Mouse (Mus musculus) megakaryocyte, adult 5-6 weeks (primary cell): ENCODE data around the gene Ccdc157. TPM values are rescaled to one million over a fixed set of nuclear protein-coding genes. Genes with fewer than 3 reads are reported as not detected.
"Not testable (repeated sequence)": the region's sequence is repeated elsewhere in the genome, so short reads cannot be mapped to it uniquely, and the experiment has no call there.

Experiments used
- ATAC-seq: 2 replicates; pipeline ENCODE4 v1.8.0; 2016; ENCODE audit warnings: mild to moderate bottlenecking, inconsistent platforms; ENCODE audit not compliant: poor library complexity, severe bottlenecking
- total RNA-seq, 2 experiments: library from RNA; stranded (forward) in 1 of 2; stranded (reverse) in 1 of 2; fragments of 153-499, 151-499 nt in 1 of 2; fragments of 221-1000, 200-1000 nt in 1 of 2; gene quantifications; 2 replicates each; pipeline versions ENCODE4 v1.2.3 to v1.2.4; 2015 to 2017

Ccdc157 gene
- total RNA-seq, 2 experiments from 2014 or later = 0.44 TPM; not detected in 1

- no peak for ATAC-seq
Measured at GRCm38 (mm10) chr11:4108691-4109090, 51.4 kb downstream of the Ccdc157 start.

- ATAC-seq = not testable (repeated sequence)
Measured at GRCm38 (mm10) chr11:4107901-4108300, 52.2 kb downstream of the Ccdc157 start.

GRCm38 (mm10) chr11:4105444-4105843 lies 54.6 kb downstream of the Ccdc157 start:
- no peak for ATAC-seq

- ATAC-seq = no peak
Measured at GRCm38 (mm10) chr11:4104989-4105388, 55.1 kb downstream of the Ccdc157 start.

GRCm38 (mm10) chr11:4103522-4103921 lies 56.6 kb downstream of the Ccdc157 start:
- ATAC-seq = no peak

GRCm38 (mm10) chr11:4101851-4102250 lies 58.2 kb downstream of the Ccdc157 start:
- no peak for ATAC-seq

GRCm38 (mm10) chr11:4099447-4099846 lies 60.6 kb downstream of the Ccdc157 start:
- no peak for ATAC-seq

GRCm38 (mm10) chr11:4098816-4099215 lies 61.3 kb downstream of the Ccdc157 start:
- no peak for ATAC-seq

- ATAC-seq = no peak
Measured at GRCm38 (mm10) chr11:4098120-4098519, 62.0 kb downstream of the Ccdc157 start.

- ATAC-seq = no peak
Measured at GRCm38 (mm10) chr11:4097091-4097621, 62.9 kb downstream of the Ccdc157 start.

GRCm38 (mm10) chr11:4096054-4096984 lies 63.8 kb downstream of the Ccdc157 start:
- peak; percentile 94 for ATAC-seq

- ATAC-seq = peak; percentile 23
Measured at GRCm38 (mm10) chr11:4095171-4096053, 64.7 kb downstream of the Ccdc157 start, which contains the start of gene Mtfp1. Gene Mtfp1 (minus strand): TSS chr11:4095445.

GRCm38 (mm10) chr11:4094378-4095170 lies 65.5 kb downstream of the Ccdc157 start:
- 0 out of 2 replicates have a peak, but pooled peaks have one; percentile 17 for ATAC-seq

- no peak for ATAC-seq
Measured at GRCm38 (mm10) chr11:4093459-4094377, 66.4 kb downstream of the Ccdc157 start.

Other genes with a start within 250 kb of the Ccdc157 start
- 4.0 and 4.1 TPM in 2 replicates for gene Slc35e4, start 245.6 kb downstream of the Ccdc157 start, total RNA-seq (2015)
- gene Slc35e4, start 245.6 kb downstream of the Ccdc157 start, total RNA-seq (2017) = 7.4 and 7.9 TPM in 2 replicates
- gene Tcn2, start 228.1 kb downstream of the Ccdc157 start, total RNA-seq (2015) = 108 and 109 TPM in 2 replicates
- gene Tcn2, start 228.1 kb downstream of the Ccdc157 start, total RNA-seq (2017) = 57.0 and 66.9 TPM in 2 replicates
- 28.5 and 31.1 TPM in 2 replicates for gene Pes1, start 196.3 kb downstream of the Ccdc157 start, total RNA-seq (2015)
- 60.7 and 86.6 TPM in 2 replicates for gene Pes1, start 196.3 kb downstream of the Ccdc157 start, total RNA-seq (2017)
- gene 4930556J24Rik, start 183.5 kb downstream of the Ccdc157 start, total RNA-seq (2015) = not detected in 2 replicates
- not detected in 2 replicates for gene 4930556J24Rik, start 183.5 kb downstream of the Ccdc157 start, total RNA-seq (2017)
- gene Gal3st1, start 176.7 kb downstream of the Ccdc157 start, total RNA-seq (2015) = 0.22 TPM in 1 of 2 replicates, not detected in the other
- gene Gal3st1, start 176.7 kb downstream of the Ccdc157 start, total RNA-seq (2017) = not detected in 2 replicates
- not detected in 2 replicates for gene Sec14l4, start 128.8 kb downstream of the Ccdc157 start, total RNA-seq (2015)
- gene Sec14l4, start 128.8 kb downstream of the Ccdc157 start, total RNA-seq (2017) = not detected in 2 replicates
- gene Sec14l3, start 95.5 kb downstream of the Ccdc157 start, total RNA-seq (2015) = not detected in 2 replicates
- not detected in 2 replicates for gene Sec14l3, start 95.5 kb downstream of the Ccdc157 start, total RNA-seq (2017)
- 1.1 and 2.6 TPM in 2 replicates for gene Mtfp1, start 64.8 kb downstream of the Ccdc157 start, total RNA-seq (2015)
- gene Mtfp1, start 64.8 kb downstream of the Ccdc157 start, total RNA-seq (2017) = 1.3 and 1.8 TPM in 2 replicates
- 0.27 and 0.82 TPM in 2 replicates for gene Sec14l2, start 36.9 kb downstream of the Ccdc157 start, total RNA-seq (2015)
- 0.81 and 3.9 TPM in 2 replicates for gene Sec14l2, start 36.9 kb downstream of the Ccdc157 start, total RNA-seq (2017)
- gene Rnf215, start 25.1 kb downstream of the Ccdc157 start, total RNA-seq (2015) = 6.3 and 7.7 TPM in 2 replicates
- gene Rnf215, start 25.1 kb downstream of the Ccdc157 start, total RNA-seq (2017) = 12.8 and 14.8 TPM in 2 replicates
- 42.2 and 42.4 TPM in 2 replicates for gene Sf3a1, start 57 bp upstream of the Ccdc157 start, total RNA-seq (2015)
- 24.8 and 28.9 TPM in 2 replicates for gene Sf3a1, start 57 bp upstream of the Ccdc157 start, total RNA-seq (2017)
- gene Tbc1d10a, start 26.5 kb upstream of the Ccdc157 start, total RNA-seq (2015) = 2.5 and 3.8 TPM in 2 replicates
- 5.5 and 8.3 TPM in 2 replicates for gene Tbc1d10a, start 26.5 kb upstream of the Ccdc157 start, total RNA-seq (2017)
- 1.2 and 1.3 TPM in 2 replicates for gene Castor1, start 57.9 kb upstream of the Ccdc157 start, total RNA-seq (2015)
- 1.1 and 2.3 TPM in 2 replicates for gene Castor1, start 57.9 kb upstream of the Ccdc157 start, total RNA-seq (2017)
- gene Osm, start 76.1 kb upstream of the Ccdc157 start, total RNA-seq (2015) = 26.6 and 34.4 TPM in 2 replicates
- 31.9 and 39.2 TPM in 2 replicates for gene Osm, start 76.1 kb upstream of the Ccdc157 start, total RNA-seq (2017)
- gene Lif, start 97.3 kb upstream of the Ccdc157 start, total RNA-seq (2015) = 0.18 and 0.31 TPM in 2 replicates
- 1.1 and 6.7 TPM in 2 replicates for gene Lif, start 97.3 kb upstream of the Ccdc157 start, total RNA-seq (2017)